Mouse (Mus musculus): ENCODE data around the gene Gemin5. TPM values are rescaled to one million over a fixed set of nuclear protein-coding genes. Genes with fewer than 3 reads are reported as not detected.

Gene Gemin5
- polyA plus RNA-seq, 1 experiment from 2014 or later, result 14.7 TPM

- no peaks in the 10 kb centered on the region for H3K4me1 ChIP-seq (replicated peaks; ENCODE audit: control insufficient read depth, insufficient read depth, low read length)
- no peak for ATAC-seq (ENCODE audit: low read depth)
- H3K27me3 ChIP-seq (ENCODE audit: control insufficient read depth, insufficient read depth, low read depth, low read length), result no peaks in the 10 kb centered on the region
- no peaks in the 10 kb centered on the region for H3K9me3 ChIP-seq (ENCODE audit: control insufficient read depth, low read length)
- no peak overlapping the region for H3K9ac ChIP-seq (ENCODE audit: low read length)
- peaks cover 36% of the 10 kb centered on the region for H3K36me3 ChIP-seq (ENCODE audit: control insufficient read depth, insufficient read depth, low read length)
- H3K27ac ChIP-seq (ENCODE audit: low read length), result no peak overlapping the region
- H3K4me2 ChIP-seq (ENCODE audit: low read depth, low read length), result no peak overlapping the region
- no peak overlapping the region for H3K4me3 ChIP-seq (ENCODE audit: low read length)
- WGBS, result 75% methylated on average over 5 of the region's 5 CpGs
These were observed 22.1 kb downstream of the Gemin5 start for GRCm38 (mm10) chr11:58146241-58146640.

GRCm38 (mm10) chr11:58143704-58144426 lies 24.5 kb downstream of the Gemin5 start:
- no peak overlapping the region for H3K9ac ChIP-seq (ENCODE audit: low read length)
- H3K4me3 ChIP-seq (ENCODE audit: low read length), result no peak overlapping the region
- no peaks in the 10 kb centered on the region for H3K27me3 ChIP-seq (ENCODE audit: control insufficient read depth, insufficient read depth, low read depth, low read length)
- H3K4me1 ChIP-seq (replicated peaks; ENCODE audit: control insufficient read depth, insufficient read depth, low read length), result no peaks in the 10 kb centered on the region
- no peak for ATAC-seq (ENCODE audit: low read depth)
- H3K4me2 ChIP-seq (ENCODE audit: low read depth, low read length), result no peak overlapping the region
- H3K9me3 ChIP-seq (ENCODE audit: control insufficient read depth, low read length), result no peaks in the 10 kb centered on the region
- H3K36me3 ChIP-seq (ENCODE audit: control insufficient read depth, insufficient read depth, low read length), result peaks cover 38% of the 10 kb centered on the region
- WGBS, result 83% methylated on average over 9 of the region's 9 CpGs
- H3K27ac ChIP-seq (ENCODE audit: low read length), result no peak overlapping the region

DNA sequence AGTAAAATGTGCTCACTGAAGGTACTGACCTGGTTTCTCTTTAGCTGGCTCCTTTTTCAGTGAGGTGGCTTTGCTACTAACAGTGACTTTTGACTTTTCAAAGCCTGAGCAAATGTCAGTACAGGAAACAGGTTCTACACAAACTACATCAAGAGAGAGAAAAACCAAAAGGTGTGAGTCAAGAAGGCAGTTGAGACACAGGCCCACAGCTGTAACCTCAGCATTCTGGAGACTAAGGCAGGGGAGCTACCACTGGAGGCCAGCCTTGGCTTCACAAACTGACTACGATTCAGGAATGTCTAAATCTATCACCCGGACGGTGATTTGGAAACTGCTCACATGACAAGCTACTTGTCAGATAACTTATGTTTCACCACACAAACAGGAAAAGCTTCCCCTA lies 28.9 kb downstream of the Gemin5 start:
- Histone ChIP-seq H3K4me3 (ENCODE audit: low read length) (no peak overlapping the region), H3K9me3 (ENCODE audit: control insufficient read depth, low read length) (no peaks in the 10 kb centered on the region), H3K9ac (ENCODE audit: low read length) (no peak overlapping the region), H3K4me1 (replicated peaks; ENCODE audit: control insufficient read depth, insufficient read depth, low read length) (no peaks in the 10 kb centered on the region), H3K27me3 (ENCODE audit: control insufficient read depth, insufficient read depth, low read depth, low read length) (no peaks in the 10 kb centered on the region), H3K36me3 (ENCODE audit: control insufficient read depth, insufficient read depth, low read length) (peaks cover 37% of the 10 kb centered on the region), H3K4me2 (ENCODE audit: low read depth, low read length) (no peak overlapping the region), H3K27ac (ENCODE audit: low read length) (no peak overlapping the region)
- ATAC-seq (ENCODE audit: low read depth), result no peak
- 80% methylated on average over 3 of the region's 3 CpGs for WGBS

DNA sequence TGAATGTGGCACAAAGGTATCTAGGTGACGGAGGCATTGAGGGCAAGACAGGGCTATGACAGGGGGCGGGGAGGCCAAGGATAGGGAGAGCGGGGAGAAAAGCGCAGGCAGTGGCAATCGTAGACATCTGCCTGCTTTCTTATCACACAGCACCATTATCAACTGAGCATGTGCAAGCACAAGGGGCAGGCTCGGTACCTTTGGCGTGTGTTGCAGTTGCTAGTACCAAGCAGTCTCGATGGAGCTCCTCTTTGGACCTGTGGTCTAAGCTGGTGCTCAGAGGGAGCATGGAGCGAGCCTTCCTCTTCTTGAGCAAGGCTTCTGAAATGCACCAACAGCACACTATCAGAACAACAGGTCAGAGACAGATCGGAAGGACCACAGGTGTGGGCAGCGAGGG lies 29.5 kb downstream of the Gemin5 start:
- no peak overlapping the region for H3K4me2 ChIP-seq (ENCODE audit: low read depth, low read length)
- H3K27me3 ChIP-seq (ENCODE audit: control insufficient read depth, insufficient read depth, low read depth, low read length), result no peaks in the 10 kb centered on the region
- no peak overlapping the region for H3K9ac ChIP-seq (ENCODE audit: low read length)
- H3K4me3 ChIP-seq (ENCODE audit: low read length), result no peak overlapping the region
- peaks cover 41% of the 10 kb centered on the region for H3K36me3 ChIP-seq (ENCODE audit: control insufficient read depth, insufficient read depth, low read length)
- WGBS, result 89% methylated on average over 11 of the region's 11 CpGs
- no peaks in the 10 kb centered on the region for H3K9me3 ChIP-seq (ENCODE audit: control insufficient read depth, low read length)
- H3K27ac ChIP-seq (ENCODE audit: low read length), result no peak overlapping the region
- H3K4me1 ChIP-seq (replicated peaks; ENCODE audit: control insufficient read depth, insufficient read depth, low read length), result no peaks in the 10 kb centered on the region
- ATAC-seq (ENCODE audit: low read depth), result no peak

GRCm38 (mm10) chr11:58136677-58137076 lies 31.7 kb downstream of the Gemin5 start:
- no peak for ATAC-seq (ENCODE audit: low read depth)
- Histone ChIP-seq H3K4me1 (replicated peaks; ENCODE audit: control insufficient read depth, insufficient read depth, low read length) (no peaks in the 10 kb centered on the region), H3K9ac (ENCODE audit: low read length) (no peak overlapping the region), H3K4me3 (ENCODE audit: low read length) (no peak overlapping the region), H3K27me3 (ENCODE audit: control insufficient read depth, insufficient read depth, low read depth, low read length) (no peaks in the 10 kb centered on the region), H3K36me3 (ENCODE audit: control insufficient read depth, insufficient read depth, low read length) (peaks cover 38% of the 10 kb centered on the region), H3K9me3 (ENCODE audit: control insufficient read depth, low read length) (no peaks in the 10 kb centered on the region), H3K4me2 (ENCODE audit: low read depth, low read length) (no peak overlapping the region), H3K27ac (ENCODE audit: low read length) (no peak overlapping the region)
- WGBS, result 91% methylated on average over 6 of the region's 6 CpGs

DNA sequence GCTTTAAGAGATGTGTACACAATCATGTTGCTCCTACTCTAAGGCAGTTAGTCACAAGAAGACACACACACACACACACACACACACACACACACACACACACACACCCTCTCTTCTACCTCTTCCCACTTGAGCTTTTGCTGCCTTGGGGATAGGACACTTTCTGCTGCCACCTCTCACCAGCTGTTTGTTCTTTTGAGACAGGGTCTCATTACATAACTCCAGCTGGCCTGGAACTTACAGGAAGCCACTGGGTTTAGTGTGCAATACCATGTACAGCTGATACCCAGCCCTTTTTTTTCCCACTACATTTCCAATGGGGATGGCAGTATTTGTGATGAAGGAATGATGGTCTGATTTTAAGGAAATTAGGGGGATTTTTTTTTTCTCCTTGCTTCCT lies 33.0 kb downstream of the Gemin5 start:
- Histone ChIP-seq H3K27ac (ENCODE audit: low read length) (no peak overlapping the region), H3K27me3 (ENCODE audit: control insufficient read depth, insufficient read depth, low read depth, low read length) (no peaks in the 10 kb centered on the region), H3K4me3 (ENCODE audit: low read length) (no peak overlapping the region), H3K4me1 (replicated peaks; ENCODE audit: control insufficient read depth, insufficient read depth, low read length) (no peaks in the 10 kb centered on the region), H3K9me3 (ENCODE audit: control insufficient read depth, low read length) (no peaks in the 10 kb centered on the region), H3K9ac (ENCODE audit: low read length) (no peak overlapping the region), H3K4me2 (ENCODE audit: low read depth, low read length) (no peak overlapping the region), H3K36me3 (ENCODE audit: control insufficient read depth, insufficient read depth, low read length) (peaks cover 27% of the 10 kb centered on the region)
- no peak for ATAC-seq (ENCODE audit: low read depth)

DNA sequence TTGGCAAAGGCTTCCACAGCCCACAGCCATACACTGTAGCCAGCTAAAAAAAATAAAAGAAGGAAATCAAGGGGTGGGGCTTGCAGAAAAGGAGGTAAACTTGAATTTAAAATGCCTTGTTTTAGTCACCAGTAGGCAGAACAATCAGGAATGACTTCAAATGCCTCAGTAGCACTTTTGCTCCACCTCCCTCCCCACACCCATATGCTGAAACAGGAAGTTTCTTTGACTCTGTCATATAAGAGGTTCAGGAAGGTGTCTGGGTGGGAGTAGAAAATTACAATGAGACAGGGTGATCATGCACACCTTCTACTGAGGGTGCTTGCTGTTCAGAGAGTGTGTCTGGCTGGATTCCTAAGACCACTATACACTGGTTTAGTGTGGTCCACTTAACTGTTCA lies 33.5 kb downstream of the Gemin5 start:
- Histone ChIP-seq H3K27ac (ENCODE audit: low read length) (no peak overlapping the region), H3K27me3 (ENCODE audit: control insufficient read depth, insufficient read depth, low read depth, low read length) (no peaks in the 10 kb centered on the region), H3K9ac (ENCODE audit: low read length) (no peak overlapping the region), H3K36me3 (ENCODE audit: control insufficient read depth, insufficient read depth, low read length) (peaks cover 27% of the 10 kb centered on the region), H3K4me3 (ENCODE audit: low read length) (no peak overlapping the region), H3K4me2 (ENCODE audit: low read depth, low read length) (no peak overlapping the region), H3K4me1 (replicated peaks; ENCODE audit: control insufficient read depth, insufficient read depth, low read length) (no peaks in the 10 kb centered on the region), H3K9me3 (ENCODE audit: control insufficient read depth, low read length) (no peaks in the 10 kb centered on the region)
- ATAC-seq (ENCODE audit: low read depth), result no peak

DNA sequence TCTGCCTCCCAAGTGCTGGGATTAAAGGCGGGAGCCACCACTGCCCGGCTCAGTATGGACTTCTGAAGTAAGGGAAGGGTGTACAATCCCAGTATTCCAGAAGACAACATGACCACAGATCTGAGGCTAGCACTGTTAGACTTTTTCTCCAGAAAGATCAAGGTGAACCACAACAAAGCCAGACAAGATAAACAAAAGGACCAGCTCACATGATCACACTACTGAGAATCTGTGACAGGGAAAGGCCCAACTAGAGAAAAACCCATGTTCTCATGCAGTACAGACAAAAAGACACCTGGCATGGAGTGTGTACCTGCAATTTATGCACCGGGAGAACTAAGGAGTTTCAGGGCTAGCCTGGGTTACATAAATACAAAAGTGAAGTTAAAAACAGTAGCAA lies 36.3 kb downstream of the Gemin5 start:
- Histone ChIP-seq H3K9me3 (ENCODE audit: control insufficient read depth, low read length) (no peaks in the 10 kb centered on the region), H3K36me3 (ENCODE audit: control insufficient read depth, insufficient read depth, low read length) (peaks cover 31% of the 10 kb centered on the region), H3K9ac (ENCODE audit: low read length) (no peak overlapping the region), H3K27me3 (ENCODE audit: control insufficient read depth, insufficient read depth, low read depth, low read length) (no peaks in the 10 kb centered on the region), H3K4me3 (ENCODE audit: low read length) (no peak overlapping the region), H3K27ac (ENCODE audit: low read length) (no peak overlapping the region), H3K4me1 (replicated peaks; ENCODE audit: control insufficient read depth, insufficient read depth, low read length) (no peaks in the 10 kb centered on the region), H3K4me2 (ENCODE audit: low read depth, low read length) (no peak overlapping the region)
- ATAC-seq (ENCODE audit: low read depth), result no peak
- WGBS, result 92% methylated on average over 3 of the region's 3 CpGs

DNA sequence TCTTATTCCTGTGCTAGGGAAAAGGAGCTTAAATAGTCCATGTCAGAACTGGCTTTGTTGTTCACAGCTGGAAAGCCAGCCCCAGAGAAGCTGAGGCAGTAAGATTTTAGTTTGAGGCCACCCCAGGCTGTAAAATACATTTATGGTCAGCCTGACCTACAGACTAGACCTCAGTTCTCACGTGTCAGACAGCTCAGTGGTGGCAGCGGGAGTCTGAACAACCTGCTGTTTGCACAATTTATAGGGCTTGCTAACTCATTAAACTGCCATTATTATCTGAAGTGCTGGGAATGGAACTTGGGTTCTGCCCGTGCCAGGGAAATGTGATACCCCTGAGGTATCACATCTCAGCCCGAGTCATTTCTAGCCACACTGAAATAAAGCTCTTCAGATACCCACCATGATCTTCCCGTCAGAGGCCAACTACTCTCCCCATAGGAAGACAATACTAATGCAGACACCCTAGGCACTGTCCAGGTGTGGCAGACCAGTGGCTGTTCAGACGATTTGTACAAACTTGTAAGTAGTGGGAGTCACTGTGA lies 39.0 kb downstream of the Gemin5 start:
- 74% methylated on average over 6 of the region's 6 CpGs for WGBS
- no peak for ATAC-seq (ENCODE audit: low read depth)
- Histone ChIP-seq H3K9ac (ENCODE audit: low read length) (no peak overlapping the region), H3K27me3 (ENCODE audit: control insufficient read depth, insufficient read depth, low read depth, low read length) (no peaks in the 10 kb centered on the region), H3K4me3 (ENCODE audit: low read length) (no peak overlapping the region), H3K4me2 (ENCODE audit: low read depth, low read length) (no peak overlapping the region), H3K9me3 (ENCODE audit: control insufficient read depth, low read length) (no peaks in the 10 kb centered on the region), H3K27ac (ENCODE audit: low read length) (no peak overlapping the region), H3K4me1 (replicated peaks; ENCODE audit: control insufficient read depth, insufficient read depth, low read length) (no peaks in the 10 kb centered on the region), H3K36me3 (ENCODE audit: control insufficient read depth, insufficient read depth, low read length) (peaks cover 21% of the 10 kb centered on the region)
